Comparison of ENCODE assay signal across 8 mouse cellular contexts in genomic region chr6:134639210-134639609, GRCm38 (mm10). TPM values are rescaled to one million over a fixed set of nuclear protein-coding genes. Genes with fewer than 3 reads are reported as not detected.
DNase-seq lines count a peak whose midpoint lies in the region; ATAC-seq and TF ChIP-seq lines count a peak whose summit lies in the region.

Borcs5 (plus strand) TSS chr6:134639510.

- no peak within 1 kb of the TSS for H3K9ac ChIP-seq in lung, embryonic 14.5 days
- H3K9ac ChIP-seq in embryonic facial prominence, embryonic 14.5 days (ENCODE audit: low read depth, low read length), result no peak within 1 kb of the TSS
- no peak within 1 kb of the TSS for H3K9ac ChIP-seq in hindbrain, embryonic 12.5 days
- no peak within 1 kb of the TSS for H3K9ac ChIP-seq in liver, embryonic 15.5 days

- peaks cover 5% of the 10 kb centered on the region; the same call in 1 of the 2 replicates for H3K4me1 ChIP-seq in lung, embryonic 14.5 days (ENCODE audit: insufficient read depth)
- no peaks in the 10 kb centered on the region for H3K4me1 ChIP-seq in embryonic facial prominence, embryonic 14.5 days (ENCODE audit: control insufficient read depth, insufficient read depth, low read length)
- peaks cover 6% of the 10 kb centered on the region; the same call in 1 of the 2 replicates for H3K4me1 ChIP-seq in hindbrain, embryonic 12.5 days
- H3K4me1 ChIP-seq in liver, embryonic 15.5 days (replicated peaks), result peaks cover 21% of the 10 kb centered on the region

- H3K36me3 ChIP-seq in lung, embryonic 14.5 days (ENCODE audit: insufficient read depth), result no peaks in the 10 kb centered on the region
- H3K36me3 ChIP-seq in embryonic facial prominence, embryonic 14.5 days (ENCODE audit: control insufficient read depth, insufficient read depth, low read length), result no peaks in the 10 kb centered on the region
- no peaks in the 10 kb centered on the region for H3K36me3 ChIP-seq in hindbrain, embryonic 12.5 days
- H3K36me3 ChIP-seq in liver, embryonic 15.5 days (replicated peaks), result no peaks in the 10 kb centered on the region

- H3K4me3 ChIP-seq in lung, embryonic 14.5 days (ENCODE audit: low read depth, low read length), result no peak within 1 kb of the TSS
- H3K4me3 ChIP-seq in embryonic facial prominence, embryonic 14.5 days (ENCODE audit: low read depth, low read length), result no peak within 1 kb of the TSS
- no peak within 1 kb of the TSS for H3K4me3 ChIP-seq in hindbrain, embryonic 12.5 days
- no peak within 1 kb of the TSS for H3K4me3 ChIP-seq in liver, embryonic 15.5 days (replicated peaks)

- no peak within 1 kb of the TSS for H3K27ac ChIP-seq in lung, embryonic 14.5 days (ENCODE audit: low read depth)
- H3K27ac ChIP-seq in embryonic facial prominence, embryonic 14.5 days (replicated peaks; ENCODE audit: low read depth, low read length), result no peak within 1 kb of the TSS
- H3K27ac ChIP-seq in hindbrain, embryonic 12.5 days, result no peak within 1 kb of the TSS
- H3K27ac ChIP-seq in liver, embryonic 15.5 days (replicated peaks), result no peak within 1 kb of the TSS

- TF ChIP-seq CTCF in lung, embryonic 14.5 days (IDR thresholded peaks at IDR 0.05; ENCODE audit: low read depth), result no peak

- H3K27me3 ChIP-seq in lung, embryonic 14.5 days (ENCODE audit: insufficient read depth, low read length), result no peaks in the 10 kb centered on the region
- no peaks in the 10 kb centered on the region for H3K27me3 ChIP-seq in embryonic facial prominence, embryonic 14.5 days (replicated peaks; ENCODE audit: control insufficient read depth, insufficient read depth, low read length)
- no peaks in the 10 kb centered on the region for H3K27me3 ChIP-seq in hindbrain, embryonic 12.5 days
- no peaks in the 10 kb centered on the region for H3K27me3 ChIP-seq in liver, embryonic 15.5 days

- no peak within 1 kb of the TSS for H3K4me2 ChIP-seq in lung, embryonic 14.5 days
- no peak within 1 kb of the TSS for H3K4me2 ChIP-seq in embryonic facial prominence, embryonic 14.5 days (ENCODE audit: low read depth, low read length)
- no peak within 1 kb of the TSS for H3K4me2 ChIP-seq in hindbrain, embryonic 12.5 days (replicated peaks)
- peak within 1 kb of the TSS; percentile 90; the same call in 1 of the 2 replicates for H3K4me2 ChIP-seq in liver, embryonic 15.5 days

- no peak for ATAC-seq in lung, embryonic 14.5 days (ENCODE audit: insufficient read depth)
- no peak for ATAC-seq in embryonic facial prominence, embryonic 14.5 days (ENCODE audit: low read depth)
- ATAC-seq in hindbrain, embryonic 12.5 days (ENCODE audit: low FRiP score), result no peak
- no peak for ATAC-seq in liver, embryonic 15.5 days (ENCODE audit: insufficient read depth)

- whole genome bisulfite sequencing in lung, embryonic 14.5 days, result 84% methylated on average over 3 of the region's 3 CpGs
- 87% methylated on average over 3 of the region's 3 CpGs for WGBS in embryonic facial prominence, embryonic 14.5 days
- WGBS in hindbrain, embryonic 12.5 days, result 92% methylated on average over 3 of the region's 3 CpGs
- WGBS in liver, embryonic 15.5 days (ENCODE audit: insufficient replicate concordance), result 75% methylated on average over 3 of the region's 3 CpGs

- DNase-seq in lung, embryonic 14.5 days, result no peak
- no peak for DNase-seq in lung, adult 18-20 months
- DNase-seq in embryonic facial prominence, embryonic 14.5 days (ENCODE audit: low spot score), result no peak
- DNase-seq in ovary, postnatal 10 days (ENCODE audit: low spot score), result no peak
- no peak for DNase-seq in right cerebral cortex, postnatal 36 days (ENCODE audit: low spot score in 2 of 2)
- DNase-seq in urinary bladder, postnatal 25 days (ENCODE audit: low spot score), result no peak

- H3K9me3 ChIP-seq in lung, embryonic 14.5 days (ENCODE audit: low read depth, low read length), result no peaks in the 10 kb centered on the region
- H3K9me3 ChIP-seq in embryonic facial prominence, embryonic 14.5 days (ENCODE audit: control insufficient read depth, low read length), result no peaks in the 10 kb centered on the region
- H3K9me3 ChIP-seq in hindbrain, embryonic 12.5 days (replicated peaks), result no peaks in the 10 kb centered on the region
- H3K9me3 ChIP-seq in liver, embryonic 15.5 days (replicated peaks), result no peaks in the 10 kb centered on the region

RNA-seq across cellular contexts. Expression of gene Borcs5, which starts in this region (rescaled TPM):
- 13.9 and 14.6 TPM in 2 replicates for polyA plus RNA-seq in lung, embryonic 14.5 days (2014; fragmentation: Nextera tagmentation; extraction: Ambion mirVana)
- 18.0 and 20.2 TPM in 2 replicates for polyA plus RNA-seq in embryonic facial prominence, embryonic 14.5 days (2014; fragmentation: Nextera tagmentation; extraction: Ambion mirVana)
- polyA plus RNA-seq in hindbrain, embryonic 12.5 days (2016; fragmentation: Nextera tagmentation; extraction: Ambion mirVana), result 37.8 and 38.5 TPM in 2 replicates
- 7.5 and 8.6 TPM in 2 replicates for polyA plus RNA-seq in liver, embryonic 15.5 days (2015; fragmentation: Nextera tagmentation; extraction: Ambion mirVana)
